Mouse (Mus musculus) c-Kit-negative CD71-positive TER-119-positive erythroid progenitor cells, embryonic 14.5 days (primary cell): ENCODE measurements around the gene Gm20696.

Experiments used
- DNase-seq: peaks from one replicate; pipeline ENCODE4 v3.0.0-alpha.2; 2013; ENCODE audit warnings: low read depth, low spot score

Gm20696 gene

DNA sequence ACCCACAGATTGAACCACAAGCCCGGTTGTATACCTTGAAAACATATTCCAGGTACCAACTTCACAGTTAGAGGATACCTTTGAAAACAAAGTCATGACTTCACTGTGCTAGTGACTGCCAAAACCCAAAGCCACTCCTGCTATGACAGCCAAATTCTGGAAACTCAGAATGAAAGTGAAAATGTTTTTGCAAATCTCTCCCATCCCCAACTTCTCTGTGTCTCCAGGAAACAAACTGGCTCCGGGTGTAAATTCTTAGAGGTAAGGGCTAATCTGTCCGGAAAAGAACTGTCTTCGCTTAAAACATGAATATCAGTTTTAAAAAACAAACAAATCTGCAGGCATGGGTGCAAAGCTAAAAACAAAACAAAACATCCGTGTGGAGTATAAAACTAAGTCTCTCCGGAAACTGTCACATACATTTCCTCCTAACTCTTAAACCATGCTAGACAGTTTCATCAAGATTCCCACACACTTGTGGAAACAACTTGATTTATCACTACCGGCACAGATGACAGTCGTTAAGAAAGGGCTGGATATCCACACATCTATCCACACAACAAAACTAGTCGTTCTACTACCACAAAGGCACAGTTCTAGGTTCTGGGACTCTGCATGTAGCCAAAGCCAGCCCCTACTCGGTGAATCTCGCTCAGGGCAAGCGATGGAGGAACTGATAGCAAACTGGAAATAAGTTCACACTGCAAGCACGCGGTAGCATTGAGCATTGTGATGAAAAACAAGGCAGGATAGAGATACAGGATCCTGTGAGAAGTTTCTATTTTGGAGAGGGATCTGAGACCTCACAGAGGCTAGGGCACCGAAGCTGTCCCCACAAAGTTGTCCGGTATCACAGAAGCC, 910 bp downstream of the Gm20696 start:
- DNase-seq, result no peak

- no peak for DNase-seq
These were observed 3.4 kb downstream of the Gm20696 start for GRCm38 (mm10) chr6:99663232-99663631.

GRCm38 (mm10) chr6:99660443-99660842, 6.2 kb downstream of the Gm20696 start:
- DNase-seq, result no peak

GRCm38 (mm10) chr6:99658586-99658985, 8.0 kb downstream of the Gm20696 start:
- no peak for DNase-seq

GRCm38 (mm10) chr6:99656088-99656487, 10.5 kb downstream of the Gm20696 start:
- DNase-seq, result no peak

GRCm38 (mm10) chr6:99655488-99655887, 11.1 kb downstream of the Gm20696 start:
- no peak for DNase-seq

GRCm38 (mm10) chr6:99654343-99654742, 12.3 kb downstream of the Gm20696 start:
- DNase-seq, result no peak

DNA sequence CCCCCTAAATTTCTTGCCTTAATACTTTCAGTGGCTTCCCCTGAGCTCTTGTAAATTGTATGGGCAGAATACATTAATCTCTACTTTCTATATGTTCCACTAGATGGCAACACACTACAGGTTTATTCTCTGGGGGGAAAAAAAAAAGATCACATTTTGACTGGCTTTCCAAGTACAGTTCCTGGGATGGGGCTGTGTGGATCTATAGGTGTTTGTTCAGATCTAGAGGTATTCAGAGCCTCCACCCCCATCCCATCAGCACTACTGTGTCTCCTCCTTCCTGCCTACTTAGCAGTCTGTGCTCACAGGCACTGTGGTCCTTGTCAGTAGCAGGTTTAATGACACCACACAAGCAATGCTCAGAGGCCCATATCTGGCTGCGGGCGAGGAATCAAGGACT, 14.3 kb downstream of the Gm20696 start:
- no peak for DNase-seq

DNA sequence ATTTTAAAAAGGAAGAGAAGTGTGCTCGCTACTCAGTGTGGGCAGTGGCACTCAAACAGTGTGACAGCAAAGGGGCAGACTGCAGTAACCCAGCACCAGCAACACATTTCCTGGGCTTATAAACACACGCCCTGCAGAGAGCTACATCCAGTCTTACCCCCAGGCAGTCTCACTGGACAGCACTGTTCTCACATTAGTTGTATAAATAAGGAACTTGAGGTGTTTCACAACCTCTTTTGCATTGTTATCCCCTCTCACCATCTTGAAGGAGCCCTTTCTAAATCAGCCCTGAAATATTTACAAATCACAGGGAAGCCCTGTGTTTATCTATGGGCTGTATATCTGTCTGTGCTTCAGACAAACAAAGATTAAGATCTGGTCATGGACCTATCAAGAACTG, 17.3 kb downstream of the Gm20696 start:
- DNase-seq, result no peak

GRCm38 (mm10) chr6:99646344-99646743, 20.3 kb downstream of the Gm20696 start:
- no peak for DNase-seq

DNA sequence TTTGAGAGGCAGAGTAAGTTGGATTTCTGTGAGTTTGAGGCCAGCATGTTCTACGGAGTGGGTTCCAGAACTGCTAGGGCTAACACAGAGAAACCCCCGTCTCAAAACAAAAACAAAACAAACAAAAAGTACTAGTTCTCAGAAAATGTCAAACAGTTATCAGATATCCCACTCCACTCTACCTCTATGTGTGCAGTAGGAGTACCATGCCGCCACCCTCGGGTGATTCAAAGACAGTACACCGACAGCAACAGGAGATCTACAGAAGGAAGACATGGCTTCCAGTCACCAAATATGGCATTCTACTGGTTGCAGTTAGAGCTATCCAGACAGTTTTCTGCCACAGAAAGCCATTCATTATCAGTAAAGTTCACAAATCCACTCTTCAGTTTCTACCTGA, 21.7 kb downstream of the Gm20696 start:
- no peak for DNase-seq

DNA sequence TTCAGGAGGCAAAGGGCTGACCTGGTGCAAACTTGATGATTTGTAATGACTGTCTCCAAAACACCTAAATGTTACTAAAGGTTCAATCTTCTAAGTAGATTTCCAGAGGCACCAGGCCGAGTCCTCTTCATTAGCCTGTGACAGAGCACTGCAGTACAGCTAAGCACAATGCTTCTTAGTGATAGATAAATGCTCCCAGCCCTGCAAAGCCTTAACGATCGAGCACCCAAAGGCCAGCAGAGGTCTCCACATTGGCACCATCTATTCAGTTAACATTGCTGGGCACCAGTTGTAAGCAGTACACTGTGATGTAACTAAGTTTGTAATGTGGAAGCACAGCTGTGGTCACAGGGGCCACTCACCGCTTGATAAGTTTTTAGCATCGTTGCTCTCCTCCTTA, 22.2 kb downstream of the Gm20696 start:
- DNase-seq, result no peak

- DNase-seq, result no peak
These were observed 23.0 kb downstream of the Gm20696 start for GRCm38 (mm10) chr6:99643439-99644199.

DNA sequence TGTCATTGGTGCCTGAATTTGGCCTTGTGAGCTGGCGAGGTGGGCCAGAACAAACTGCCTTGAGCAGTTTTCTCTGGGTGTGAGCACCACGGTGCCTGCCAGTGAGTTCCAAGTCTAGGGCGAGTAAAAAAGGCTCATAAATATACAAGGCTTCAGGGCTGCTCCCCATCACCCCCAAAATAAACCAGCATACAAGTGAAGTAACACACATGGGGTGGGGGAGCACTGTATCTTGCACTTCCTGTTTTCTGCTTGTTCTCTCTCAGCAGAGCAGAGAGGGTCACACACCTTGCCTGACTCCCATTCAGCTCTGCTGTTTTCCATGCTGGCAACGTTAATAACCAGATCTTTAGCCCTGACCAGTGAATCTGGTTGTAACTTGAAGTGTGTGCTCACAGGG, 29.1 kb downstream of the Gm20696 start:
- no peak for DNase-seq

- DNase-seq, result no peak
These were observed 29.8 kb downstream of the Gm20696 start for GRCm38 (mm10) chr6:99636801-99637200.

DNA sequence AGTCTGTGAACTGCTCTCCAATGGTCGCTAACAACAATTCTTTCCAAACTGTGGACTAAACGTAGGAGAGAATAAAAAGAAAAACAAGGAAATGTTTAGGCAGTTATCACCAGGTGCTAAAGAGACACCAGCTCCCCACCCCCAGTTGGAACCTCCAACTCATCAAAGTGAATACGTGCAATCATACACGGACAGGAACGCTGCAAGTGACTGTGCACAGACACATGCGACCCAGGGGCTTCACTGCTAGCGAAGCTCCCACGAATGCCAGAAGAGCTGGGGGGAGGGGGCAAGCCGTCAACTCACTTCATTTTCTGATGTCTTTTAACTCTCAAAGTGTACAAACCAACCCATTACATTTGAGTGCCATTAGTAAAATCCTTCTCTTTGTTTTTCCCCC, 30.5 kb downstream of the Gm20696 start:
- DNase-seq, result no peak

DNA sequence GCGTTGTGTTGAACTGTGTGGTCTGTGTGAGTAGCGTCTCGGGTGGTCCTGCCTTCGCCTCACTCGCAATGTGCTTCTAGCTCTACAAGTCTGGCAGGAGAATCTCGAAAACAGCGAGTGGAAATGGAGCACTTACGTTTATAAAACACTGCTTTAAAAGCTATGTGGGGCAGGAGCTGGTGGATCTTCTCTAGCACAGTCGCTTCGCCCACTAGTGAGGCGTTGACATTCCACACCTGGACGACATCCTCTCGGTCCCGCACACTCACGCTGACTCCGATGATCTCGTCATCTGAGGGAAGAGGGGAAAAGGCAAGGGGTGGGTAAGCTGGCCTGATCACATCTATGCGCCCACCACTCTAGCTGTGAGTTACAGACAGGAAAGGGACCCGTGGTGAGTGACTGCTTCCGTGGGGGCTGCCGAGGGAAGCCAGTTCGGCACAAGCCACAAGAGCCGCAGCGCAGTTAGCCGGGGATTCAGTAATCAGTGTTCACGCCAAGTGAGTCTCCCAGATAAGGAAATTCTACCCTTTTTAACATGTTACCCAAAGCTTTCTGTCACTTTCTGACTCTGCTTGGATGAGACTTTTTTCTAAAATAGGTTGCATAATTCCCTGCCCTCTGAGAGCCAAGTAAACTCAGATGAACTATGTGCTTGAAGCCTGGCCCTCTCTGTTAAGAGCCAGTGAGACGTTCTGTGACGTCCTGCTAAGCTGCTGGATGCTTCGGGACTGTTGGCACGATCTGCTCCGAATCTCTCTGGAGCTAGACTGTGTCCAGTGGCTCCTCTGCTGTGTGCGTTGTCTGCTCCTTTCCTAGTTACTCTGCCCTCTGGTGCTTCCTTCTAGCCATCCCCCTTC, 34.2 kb downstream of the Gm20696 start:
- DNase-seq, result no peak

GRCm38 (mm10) chr6:99631637-99632036, 35.0 kb downstream of the Gm20696 start:
- no peak for DNase-seq

GRCm38 (mm10) chr6:99629726-99630458, 36.7 kb downstream of the Gm20696 start:
- no peak for DNase-seq

DNA sequence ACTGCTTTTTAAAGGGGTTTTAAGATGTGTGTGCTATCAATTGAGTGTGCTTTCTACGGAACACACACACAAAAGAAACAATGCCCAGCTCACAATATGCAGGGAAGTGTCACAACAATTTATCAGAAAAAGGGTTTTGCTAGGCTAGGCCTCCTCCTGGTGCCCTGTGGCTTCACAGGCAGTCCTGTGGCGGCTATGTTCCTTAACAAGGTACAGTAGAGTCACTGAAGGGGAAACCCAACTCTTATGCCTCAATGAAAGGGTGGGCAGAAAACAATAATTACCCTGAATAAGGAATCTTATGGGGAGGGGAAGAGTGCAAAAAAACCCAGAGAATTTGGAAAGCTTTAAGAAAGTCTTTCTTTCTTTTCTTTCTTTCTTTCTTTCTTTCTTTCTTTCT, 40.2 kb downstream of the Gm20696 start:
- no peak for DNase-seq

DNA sequence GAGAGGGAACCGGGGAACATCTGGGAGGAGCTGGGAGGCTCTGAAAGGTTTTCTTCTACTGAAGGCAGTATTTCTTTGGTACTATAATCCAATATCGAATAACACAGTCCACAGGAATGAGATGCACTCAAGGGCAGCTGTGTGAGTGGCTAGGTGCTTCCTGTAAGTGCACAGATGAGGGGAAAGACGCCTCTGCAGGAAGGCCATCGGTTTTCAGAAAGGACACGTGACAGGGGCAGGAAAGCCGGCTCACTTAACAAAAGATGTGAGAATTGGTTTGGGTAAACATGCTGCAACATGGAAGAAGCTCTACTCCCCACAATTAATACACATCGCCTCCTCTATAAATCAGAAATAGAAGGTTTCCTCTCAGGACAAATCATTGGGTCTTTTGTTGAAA, 40.8 kb downstream of the Gm20696 start:
- DNase-seq, result no peak
